Mouse (Mus musculus) adipose tissue, adult 10 weeks (tissue): ENCODE results near the gene Dmac1. TPM values are rescaled to one million over a fixed set of nuclear protein-coding genes. Genes with fewer than 3 reads are reported as not detected.

Source experiments
- polyA plus RNA-seq: library from polyadenylated mRNA; stranded (reverse); fragments of 350-450 nt; fragmentation: Illumina TruSeq; extraction: RNeasy Lipid Tissue Mini Kit (QIAGEN cat#74804); gene quantifications from one replicate; pipeline ENCODE4 v1.2.3, GENCODE M21; 2014; ENCODE audit warnings: low read depth, low replicate concordance

Dmac1 gene
- 52.8 TPM for polyA plus RNA-seq

GRCm38 (mm10) chr4:75278197-75279175, at the start of gene Dmac1:
Gene Dmac1, minus strand, starts transcription at chr4:75278305.

